Mouse (Mus musculus): ENCODE measurements around the gene B430306N03Rik.

The B430306N03Rik gene

DNA sequence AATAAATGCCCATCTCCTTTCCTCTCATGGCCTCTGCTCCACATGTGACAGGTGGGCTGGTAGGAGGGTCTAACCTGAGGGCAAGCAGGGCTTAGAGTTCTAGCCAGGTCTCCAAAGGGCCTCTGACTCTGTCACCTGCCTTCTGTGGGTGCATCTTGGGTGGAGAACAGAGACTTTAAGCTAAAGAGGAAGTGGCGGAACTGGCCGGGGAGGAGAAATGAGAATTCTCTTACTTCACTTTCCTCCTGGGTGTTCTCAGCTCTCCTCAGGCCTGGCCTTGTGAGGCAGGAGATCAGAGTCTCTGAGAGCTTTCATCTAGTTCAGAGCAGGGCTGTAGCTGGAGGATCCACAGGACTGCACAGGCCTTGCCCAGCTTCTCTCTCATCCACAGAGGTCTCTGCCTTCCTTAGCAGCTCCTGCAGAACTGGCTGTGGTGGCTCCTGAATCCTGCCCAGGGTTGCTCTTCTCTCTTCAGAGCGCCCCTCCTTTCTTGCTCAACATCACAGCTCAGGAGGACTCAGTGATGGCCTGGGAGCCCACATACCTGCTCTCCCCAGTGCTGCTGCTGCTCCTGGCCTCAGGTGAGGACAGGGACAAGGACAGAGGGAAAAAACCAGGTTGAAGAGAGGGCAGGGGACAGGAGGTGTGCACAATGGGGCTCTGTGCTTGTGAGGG lies at the start of gene B430306N03Rik:
Gene B430306N03Rik, plus strand, starts transcription at position 237 of the 675 bp plus-strand sequence.
- DNase-seq = peak; percentile 90

DNA sequence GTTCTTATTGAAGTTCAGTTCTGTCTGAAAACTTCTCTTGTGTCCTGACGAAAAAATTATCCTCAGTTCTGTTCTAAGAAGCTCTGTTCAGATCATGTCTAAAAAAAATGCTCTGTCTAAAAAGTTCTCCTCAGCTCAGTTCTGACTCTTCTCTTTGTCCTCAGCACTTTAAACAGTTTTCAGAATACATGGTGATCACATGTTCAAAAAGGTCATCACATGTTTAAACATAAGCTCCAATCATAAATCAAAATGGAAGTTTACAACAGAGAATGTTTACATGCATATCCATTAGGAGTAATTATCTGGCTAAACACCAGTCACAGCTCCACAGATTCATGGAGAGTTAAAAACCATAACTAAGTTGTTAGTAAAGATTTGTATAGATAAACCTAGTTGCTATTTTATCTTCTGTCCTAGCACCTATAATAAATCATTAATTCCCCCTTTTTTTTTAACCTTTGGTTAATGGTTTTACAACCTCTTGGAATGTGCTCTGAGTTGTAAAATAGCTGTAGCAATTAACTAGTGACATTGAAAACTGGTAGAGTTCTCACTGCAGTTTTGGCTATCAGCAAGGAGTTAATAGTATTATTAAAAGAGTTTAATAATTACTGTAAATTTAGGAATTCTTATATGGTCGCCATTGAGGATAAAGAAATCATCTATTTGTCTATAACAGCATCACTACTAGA lies 49.2 kb upstream of the B430306N03Rik start:
- DNase-seq = no peak

DNA sequence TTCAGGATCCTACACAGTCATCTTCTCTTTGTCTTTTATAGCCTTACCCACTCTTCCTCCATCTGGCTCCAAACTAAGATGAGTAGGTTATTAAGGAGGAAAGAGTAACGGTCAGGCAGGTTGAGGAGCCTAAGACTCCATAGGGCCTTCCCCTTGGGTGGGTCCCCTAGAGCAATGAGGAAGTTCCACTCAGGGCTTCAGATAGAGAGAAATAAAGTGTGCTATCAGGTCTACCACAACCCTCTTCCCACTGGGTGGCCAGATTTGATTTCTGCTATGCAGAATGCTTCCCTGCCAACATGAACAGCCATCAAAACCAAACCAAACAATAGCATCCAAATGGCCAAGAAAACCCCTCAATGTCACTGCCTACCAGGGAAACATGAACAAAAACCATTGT lies 48.4 kb upstream of the B430306N03Rik start:
- DNase-seq = no peak

DNA sequence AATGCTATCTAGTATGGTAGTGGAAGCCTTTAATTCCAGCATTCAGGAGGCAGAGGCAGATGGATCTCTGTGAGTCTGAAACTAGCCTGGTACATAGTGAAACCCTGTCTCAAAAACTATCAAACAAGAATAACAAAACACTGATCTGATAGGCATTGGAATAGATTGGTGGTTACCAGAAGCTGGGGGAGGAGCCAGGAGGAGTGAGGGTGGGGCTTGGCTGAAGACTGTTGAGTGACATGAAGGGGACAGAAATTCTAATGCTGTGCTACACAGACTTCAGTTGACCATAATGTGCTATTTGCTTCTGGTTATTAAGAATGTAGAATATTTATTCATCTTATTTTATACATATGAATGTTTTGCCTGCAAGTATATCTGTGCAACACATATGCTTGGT lies 47.7 kb upstream of the B430306N03Rik start:
- DNase-seq = no peak

DNA sequence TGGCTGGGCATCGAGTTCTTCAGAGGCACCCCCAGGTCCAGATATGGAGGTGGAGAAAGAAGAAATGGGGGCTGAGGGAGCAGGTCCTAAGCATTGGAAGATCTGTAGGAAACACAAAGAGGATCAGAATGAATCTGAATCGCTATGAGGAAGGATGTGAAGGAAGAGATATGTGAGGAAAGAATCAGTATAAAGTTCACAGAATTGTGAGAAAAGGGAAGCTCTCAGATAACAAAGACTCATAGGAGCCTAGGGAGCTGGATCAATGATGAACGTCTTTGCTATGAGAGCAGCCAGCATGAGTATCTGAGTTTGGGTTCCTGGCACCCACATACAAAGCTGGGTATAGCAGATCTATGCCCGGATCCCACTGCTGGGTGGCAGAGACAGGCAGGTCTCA lies 46.1 kb upstream of the B430306N03Rik start:
- DNase-seq = no peak

DNA sequence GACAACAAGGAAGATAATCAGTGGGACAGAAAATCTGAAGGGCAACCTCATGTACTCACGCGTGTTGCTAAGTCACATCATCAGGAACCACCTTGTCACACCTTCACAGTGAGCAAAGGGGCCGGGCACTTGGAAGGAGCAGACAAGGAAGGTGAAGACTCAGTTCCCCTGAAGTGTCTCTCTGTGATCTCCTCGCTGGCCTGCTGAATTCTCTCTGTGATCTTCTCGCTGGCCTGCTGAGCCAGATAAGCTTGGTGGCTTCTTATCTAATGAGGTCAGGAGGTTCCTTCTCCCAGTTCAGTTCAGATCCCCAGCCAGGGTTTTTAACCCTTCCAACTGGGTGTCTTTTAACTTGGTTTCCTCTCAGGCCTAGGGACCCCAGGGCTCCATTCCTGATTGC lies 43.8 kb upstream of the B430306N03Rik start:
- no peak for DNase-seq

DNA sequence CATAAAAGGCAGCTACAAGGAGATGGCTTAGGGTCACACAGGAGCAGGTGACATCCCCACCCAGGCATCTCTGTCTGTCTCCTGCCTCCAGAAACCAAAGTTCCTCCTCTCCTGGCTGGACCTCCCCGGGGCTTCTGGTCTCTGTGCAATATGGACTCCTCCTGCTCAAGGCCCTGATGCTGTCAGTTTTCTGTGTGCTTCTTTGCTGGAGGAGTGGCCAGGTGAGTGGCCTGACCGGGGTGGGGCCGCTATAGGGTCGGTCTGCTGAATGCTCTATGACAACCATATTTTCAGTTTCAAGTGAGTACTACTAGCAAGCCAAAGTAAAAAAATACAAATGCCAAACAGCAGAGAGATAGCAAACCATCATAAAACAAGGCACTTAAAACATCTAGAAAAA lies 43.3 kb upstream of the B430306N03Rik start:
- no peak for DNase-seq

DNA sequence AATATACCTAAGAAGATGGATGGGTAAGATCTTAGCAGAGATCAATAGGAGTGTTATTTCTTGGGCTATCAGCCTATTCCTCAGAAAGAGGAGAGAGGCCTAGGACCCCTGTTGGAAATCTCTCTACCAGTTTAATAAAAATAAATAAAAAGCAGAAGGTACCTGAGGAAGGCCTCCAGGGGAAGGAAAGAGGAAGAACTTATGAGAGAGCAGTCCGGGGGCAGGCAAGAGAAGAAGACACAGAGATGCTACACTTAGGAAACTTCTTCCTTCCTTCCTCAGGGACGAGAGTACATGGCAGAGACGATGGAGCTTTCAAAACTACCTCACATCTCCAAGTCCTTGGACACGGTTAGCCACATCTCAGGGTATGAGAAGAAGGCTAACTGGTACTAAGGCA lies 41.8 kb upstream of the B430306N03Rik start:
- no peak for DNase-seq

DNA sequence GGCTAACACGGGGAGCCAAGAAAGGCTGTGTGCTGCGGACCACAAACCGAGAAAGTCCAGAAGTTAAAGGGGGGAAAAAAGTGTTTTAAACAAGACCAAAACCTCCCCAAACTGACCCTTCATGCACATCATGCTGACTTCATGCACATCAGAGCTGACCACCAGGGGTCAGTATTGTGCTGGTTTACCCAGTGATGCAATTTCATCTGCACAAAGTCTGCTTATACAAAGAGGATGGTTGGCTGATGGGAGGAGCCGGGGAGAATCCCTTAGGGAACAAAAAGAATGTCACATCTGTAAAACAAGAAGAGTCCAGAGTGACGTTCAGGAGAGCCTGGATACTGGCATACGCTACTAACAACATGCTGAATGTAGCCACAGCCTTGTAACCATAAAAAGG lies 41.1 kb upstream of the B430306N03Rik start:
- peak; percentile 92 for DNase-seq

DNA sequence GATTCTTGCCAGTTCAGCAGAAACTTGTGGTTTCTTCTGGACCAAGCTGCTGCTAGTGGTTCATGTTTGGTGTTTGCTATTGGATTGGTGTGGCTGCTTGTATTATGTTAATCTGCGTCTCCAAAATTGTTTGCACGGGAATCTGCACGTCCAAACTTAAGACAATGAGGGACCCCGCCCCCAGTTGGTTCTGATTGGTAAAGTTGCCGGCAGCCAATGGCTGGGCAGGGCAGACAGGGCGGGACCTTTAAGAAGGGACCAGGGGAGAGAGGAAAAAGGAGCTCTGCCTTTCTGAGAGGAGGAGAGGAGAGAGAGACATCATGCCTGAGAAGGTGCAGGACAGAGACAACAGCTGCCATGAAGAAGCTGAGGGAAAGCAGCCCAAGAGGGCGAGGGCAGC lies 40.2 kb upstream of the B430306N03Rik start:
- no peak for DNase-seq

DNA sequence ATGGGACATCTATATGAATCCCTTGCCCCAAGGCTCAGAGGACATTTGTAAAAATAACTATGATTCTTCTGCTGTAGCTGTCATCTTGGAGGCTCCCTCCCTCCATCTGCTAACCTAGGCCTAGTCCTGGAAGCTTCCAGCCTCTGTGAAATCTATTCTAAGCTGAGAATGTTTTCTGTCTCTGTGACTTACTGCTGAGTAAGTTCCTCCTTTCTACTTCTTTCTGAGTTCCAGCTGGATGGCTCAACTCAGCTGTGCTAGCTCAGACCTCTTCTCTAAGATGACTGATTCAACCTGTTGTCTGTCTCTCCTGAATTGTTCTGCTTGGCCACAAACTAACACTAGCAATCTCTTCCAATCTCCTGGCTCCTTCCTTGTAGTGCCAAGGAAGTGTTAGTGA lies 37.6 kb upstream of the B430306N03Rik start:
- no peak for DNase-seq

DNA sequence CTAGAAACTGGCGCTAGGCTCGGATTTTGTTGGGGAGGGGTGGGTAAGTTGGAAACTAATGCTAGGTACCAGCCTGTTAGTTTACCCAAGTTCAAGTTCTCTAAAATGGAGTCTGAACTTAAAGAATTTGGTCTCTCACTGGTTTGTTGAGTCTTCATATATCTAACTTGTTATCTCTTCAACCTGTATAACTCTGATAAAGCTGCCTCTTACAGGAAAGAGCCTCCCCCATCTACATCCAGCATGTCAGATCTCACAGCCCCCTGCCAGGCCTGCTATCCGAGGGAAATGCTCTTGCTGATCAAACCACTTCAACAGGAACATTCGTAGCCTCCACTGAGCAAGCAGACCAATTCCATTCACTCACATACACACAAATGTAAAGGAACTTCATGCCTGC lies 36.9 kb upstream of the B430306N03Rik start:
- DNase-seq = no peak

DNA sequence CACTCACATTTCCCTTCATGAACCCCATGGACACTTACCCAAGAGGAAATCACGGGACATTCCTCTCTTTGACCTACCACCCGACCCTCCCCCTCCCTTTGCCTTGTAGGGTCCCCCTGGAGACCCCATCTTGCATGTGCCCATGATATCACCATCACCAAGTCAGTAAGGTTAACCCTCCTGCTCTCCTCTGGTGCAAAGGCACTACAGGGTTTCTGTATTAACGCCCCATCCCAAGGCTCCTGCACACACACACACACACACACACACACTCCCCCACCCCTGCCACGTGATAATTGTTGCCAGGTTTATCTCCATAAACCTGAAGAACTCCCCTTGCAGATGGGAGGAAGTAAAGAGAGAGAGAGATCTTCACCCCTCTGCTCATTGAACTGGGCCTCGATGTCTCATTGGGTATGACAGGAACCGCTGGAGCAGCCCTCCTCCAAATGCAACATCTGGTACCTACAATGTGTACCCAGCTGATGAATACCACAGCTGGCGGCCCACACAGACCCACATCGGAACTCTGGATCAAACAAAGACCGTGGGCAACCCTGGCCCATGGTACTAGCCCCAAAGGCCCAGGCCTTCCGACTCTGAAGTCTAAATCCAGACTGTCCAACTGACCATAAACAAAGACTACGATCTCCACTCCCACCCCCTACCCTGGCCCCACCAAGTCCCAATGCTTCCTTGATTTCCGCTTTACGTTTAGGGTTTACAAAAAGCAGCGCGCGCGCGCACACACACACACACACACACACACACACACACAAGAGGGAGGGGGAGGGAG lies 34.8 kb upstream of the B430306N03Rik start:
- no peak for DNase-seq

DNA sequence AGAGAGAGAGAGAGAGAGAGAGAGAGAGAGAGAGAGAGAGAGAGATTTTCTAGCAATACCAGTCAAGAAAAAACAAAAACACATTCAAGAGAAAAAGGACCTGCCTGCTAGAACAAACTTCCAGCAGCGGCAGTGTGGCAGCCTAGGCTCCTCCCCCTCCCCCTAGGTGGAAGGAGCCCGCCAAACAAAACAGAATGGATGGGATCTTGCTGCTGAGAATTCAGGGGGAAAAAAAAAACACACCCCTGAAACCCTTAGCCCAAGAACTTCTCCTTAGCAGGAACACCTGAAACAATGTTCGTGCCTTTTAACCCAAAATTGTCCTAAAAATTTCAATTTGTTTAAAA lies 34.2 kb upstream of the B430306N03Rik start:
- DNase-seq = no peak

DNA sequence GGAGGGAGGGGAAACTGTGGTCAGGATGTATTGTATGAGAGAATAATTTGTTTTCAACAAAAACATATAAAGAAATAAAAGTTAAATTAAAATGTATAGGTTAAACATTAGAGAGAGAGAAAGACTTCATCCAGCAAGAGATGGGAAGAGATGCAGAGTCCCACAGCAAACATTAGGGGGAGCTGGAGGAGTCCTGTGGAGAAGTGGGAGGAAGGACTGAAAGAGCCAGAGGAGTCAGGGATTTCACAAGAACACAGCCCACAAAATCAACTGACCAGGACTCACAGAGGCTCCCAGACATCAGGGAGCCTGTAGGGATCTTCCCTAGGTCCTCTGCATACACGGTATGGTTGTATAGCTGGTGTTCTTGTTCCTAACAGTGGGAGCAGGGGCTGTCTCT lies 29.2 kb upstream of the B430306N03Rik start:
- no peak for DNase-seq

DNA sequence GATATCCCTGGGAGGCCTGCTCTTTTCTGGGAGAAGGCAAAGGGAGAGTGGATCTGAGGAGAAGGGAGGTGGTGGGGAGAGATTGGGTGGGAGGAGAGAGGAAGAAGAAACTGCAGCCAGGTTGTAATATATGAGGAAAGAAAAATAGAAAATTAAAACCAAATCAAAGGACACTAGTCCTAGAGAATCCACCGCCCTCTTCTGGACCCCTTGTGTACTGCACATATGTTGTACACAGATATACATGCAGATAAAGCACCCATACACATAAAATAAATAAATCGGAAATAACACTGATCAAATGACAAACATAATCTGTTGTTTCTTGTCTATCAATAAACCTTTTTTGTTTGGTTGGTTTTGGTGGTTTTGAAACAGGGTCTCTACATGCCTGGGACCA lies 28.7 kb upstream of the B430306N03Rik start:
- DNase-seq = no peak

DNA sequence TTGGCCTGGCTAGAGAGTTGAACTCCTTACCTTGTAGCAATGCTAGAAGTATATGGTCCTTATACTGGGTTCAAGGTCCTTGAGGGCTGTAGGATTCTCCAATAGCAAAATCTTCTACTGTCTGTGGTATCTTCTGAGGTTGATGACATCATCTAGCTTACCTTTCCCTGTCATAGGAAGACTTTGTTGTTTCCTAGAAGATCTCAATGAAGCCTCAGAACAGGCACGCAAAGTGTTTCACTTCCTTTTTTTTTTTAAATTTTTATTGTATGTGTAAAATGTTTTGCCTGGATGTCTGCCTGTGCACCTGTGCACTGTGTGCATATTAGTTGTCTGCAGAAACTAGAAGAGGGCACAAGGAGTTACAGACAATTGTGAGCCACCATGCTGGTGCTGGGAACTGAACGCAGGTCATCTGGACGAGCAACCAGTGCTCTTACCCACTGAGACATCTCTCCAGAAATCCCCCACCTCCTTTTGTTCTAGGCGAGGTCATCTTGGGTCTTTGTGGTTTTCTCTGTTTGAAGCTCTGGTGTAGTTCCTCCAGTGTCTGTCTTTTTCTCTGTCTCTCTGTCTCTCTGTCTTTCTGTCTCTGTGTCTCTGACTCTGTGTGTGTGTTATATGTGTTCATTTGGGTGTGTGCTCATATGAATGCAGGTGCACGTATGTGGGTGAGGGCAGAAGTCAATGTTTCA lies 22.3 kb upstream of the B430306N03Rik start:
- peak; percentile 76 for DNase-seq

DNA sequence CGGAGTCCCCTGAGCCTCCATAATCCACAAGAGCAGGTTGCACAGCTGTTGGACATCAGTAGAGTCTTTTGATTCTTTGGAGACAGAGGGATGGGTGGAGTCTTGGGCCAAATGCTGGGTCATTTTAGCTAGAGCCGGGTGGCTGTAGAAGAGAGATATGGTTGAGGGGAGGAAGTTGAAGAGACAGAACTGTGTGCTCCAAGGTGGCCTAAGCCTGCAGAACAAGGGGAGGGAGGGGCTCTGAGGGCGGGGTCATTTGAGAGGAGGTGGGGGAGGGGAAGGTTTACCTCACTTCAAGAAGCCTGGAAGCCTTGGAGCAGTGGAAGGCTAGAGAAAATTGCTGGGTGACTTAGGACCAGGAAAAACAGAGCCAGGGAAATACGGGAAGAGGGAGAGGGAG lies 16.7 kb upstream of the B430306N03Rik start, which contains the start of gene Treml2:
Gene Treml2, plus strand, starts transcription at position 296 of the 400 bp plus-strand sequence.
- peak; percentile 76 for DNase-seq

DNA sequence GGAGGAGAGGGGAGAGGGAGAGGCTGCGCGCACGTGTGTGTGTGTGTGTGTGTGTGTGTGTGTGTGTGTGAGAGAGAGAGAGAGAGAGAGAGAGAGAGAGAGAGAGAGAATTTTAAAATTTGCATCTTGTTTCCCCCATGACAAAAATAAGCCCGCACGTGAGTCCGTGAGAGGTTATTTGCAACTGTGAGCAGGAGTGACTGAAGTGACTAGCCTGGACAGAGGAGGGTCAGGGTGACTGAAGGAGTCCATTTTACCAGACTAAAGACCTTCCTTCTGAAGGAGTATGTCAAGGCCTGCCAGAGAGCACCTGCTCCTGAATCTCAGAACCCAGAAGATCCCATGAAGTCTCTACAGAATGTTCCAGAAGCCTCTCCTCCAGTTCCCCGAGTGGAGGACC lies 16.2 kb upstream of the B430306N03Rik start:
- DNase-seq = no peak

DNA sequence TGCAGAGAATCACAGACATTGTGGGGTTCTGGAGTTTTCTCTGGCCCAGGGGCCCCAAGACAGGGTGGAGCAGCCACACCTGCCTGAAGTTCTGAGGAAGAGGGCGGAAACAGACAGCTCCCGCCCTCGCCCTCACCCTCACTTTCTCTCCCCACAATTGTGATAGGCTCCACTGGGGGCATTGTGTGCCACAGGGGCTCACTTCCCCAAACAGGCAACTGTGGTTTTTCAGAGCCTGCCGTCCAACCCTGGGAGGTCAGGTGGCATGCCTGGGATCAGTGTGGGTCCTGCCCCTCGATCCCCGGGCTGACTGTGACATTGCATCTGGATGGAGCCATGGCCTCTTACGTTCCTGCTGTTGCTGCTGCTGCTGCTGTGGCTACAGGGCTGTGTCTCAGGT lies 15.7 kb upstream of the B430306N03Rik start:
- DNase-seq = peak; percentile 93

DNA sequence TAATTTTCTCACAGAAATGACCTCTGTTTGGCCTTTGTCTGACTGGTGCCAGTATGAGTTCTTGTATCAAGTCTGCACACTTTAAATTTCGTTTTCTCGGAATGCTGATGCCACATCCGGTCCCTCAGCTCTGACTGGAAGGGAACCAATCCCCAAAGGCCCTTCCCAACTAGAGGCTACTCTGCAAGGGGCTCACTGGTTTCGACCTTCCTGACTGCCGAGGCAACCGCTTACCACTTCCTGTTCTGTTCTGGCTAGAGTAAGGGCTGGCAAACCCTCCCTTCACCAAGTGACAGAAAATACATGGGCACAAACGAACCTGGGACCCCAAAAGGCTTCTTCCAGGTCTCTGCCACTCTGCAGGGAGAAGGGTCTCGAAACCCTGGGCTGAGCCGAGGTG lies 15.1 kb upstream of the B430306N03Rik start:
- DNase-seq = peak; percentile 84

DNA sequence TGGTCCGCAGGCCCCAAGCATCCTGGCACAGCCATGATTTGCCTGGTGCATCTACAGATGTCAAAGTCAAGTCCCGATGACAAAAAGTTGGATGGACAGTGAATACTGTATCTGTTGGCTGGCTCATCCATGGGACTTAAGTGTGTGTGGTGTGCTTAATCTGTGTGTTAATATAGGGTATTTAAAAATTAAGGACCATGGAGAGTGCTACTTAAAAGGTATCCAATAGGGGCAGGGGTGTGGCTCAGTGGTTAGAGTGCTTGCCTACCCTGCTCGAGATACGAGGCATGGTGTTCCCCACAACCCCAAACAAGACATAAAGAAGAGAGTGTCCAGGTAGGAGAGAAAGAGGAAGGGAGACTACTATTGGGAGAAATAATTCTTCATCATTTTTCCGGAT lies 14.1 kb upstream of the B430306N03Rik start:
- peak; percentile 52 for DNase-seq

DNA sequence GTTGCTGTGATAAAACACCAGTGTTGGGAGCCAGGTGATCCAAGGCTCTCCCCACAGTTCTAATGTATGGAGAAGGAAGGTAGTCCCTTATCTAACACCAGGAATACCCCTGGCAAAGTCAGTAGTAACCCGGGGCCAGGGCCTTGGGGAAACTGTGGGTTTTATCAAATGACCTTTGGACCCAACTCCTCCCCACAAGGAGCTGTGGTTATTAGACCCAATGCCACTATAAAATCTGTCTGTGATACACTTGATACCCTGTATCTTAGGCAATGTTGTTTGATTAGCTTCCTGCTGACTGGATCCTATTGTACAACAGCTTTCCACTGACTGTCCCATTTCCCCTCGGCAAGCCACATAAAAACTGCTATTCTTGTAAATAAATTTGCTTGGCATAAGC lies 3.8 kb upstream of the B430306N03Rik start:
- no peak for DNase-seq
